Mouse (Mus musculus): ENCODE measurements around the gene Hist1h2bj. TPM values are rescaled to one million over a fixed set of nuclear protein-coding genes. Genes with fewer than 3 reads are reported as not detected.

Gene Hist1h2bj
- not detected for polyA plus RNA-seq (2014; fragmentation: Illumina TruSeq; extraction: RNeasy Lipid Tissue Mini Kit (QIAGEN cat#74804))

DNA sequence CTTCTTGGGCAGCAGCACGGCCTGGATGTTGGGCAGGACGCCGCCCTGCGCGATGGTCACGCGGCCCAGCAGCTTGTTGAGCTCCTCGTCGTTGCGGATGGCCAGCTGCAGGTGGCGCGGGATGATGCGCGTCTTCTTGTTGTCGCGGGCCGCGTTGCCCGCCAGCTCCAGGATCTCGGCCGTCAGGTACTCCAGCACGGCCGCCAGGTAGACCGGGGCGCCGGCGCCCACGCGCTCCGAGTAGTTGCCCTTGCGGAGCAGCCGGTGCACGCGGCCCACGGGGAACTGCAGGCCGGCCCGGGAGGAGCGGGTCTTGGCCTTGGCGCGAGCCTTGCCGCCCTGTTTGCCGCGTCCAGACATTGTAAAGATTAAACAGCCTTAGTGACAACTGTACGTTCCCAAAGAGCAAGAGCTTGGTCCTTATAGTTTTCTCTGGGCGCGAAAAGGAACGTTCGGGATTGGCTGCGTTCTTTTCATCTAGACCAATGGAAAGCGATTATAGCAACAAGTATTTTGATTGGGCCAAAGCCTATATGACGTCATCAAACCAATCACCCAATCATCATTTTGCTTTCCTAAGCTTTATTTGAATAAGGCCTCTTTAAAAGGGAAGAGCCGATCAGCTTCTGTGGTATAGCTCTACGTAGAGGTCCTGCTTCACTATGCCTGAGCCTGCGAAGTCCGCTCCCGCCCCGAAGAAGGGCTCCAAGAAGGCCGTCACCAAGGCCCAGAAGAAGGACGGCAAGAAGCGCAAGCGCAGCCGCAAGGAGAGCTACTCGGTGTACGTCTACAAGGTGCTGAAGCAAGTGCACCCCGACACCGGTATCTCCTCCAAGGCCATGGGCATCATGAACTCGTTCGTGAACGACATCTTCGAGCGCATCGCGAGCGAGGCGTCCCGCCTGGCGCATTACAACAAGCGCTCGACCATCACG is at the start of gene Hist1h2bj, which contains the start of gene Hist1h2ag:
Gene Hist1h2bj (plus strand): TSS at position 647 of the 935 bp plus-strand sequence.
Gene Hist1h2ag (minus strand): TSS at position 377 of the 935 bp plus-strand sequence.

DNA sequence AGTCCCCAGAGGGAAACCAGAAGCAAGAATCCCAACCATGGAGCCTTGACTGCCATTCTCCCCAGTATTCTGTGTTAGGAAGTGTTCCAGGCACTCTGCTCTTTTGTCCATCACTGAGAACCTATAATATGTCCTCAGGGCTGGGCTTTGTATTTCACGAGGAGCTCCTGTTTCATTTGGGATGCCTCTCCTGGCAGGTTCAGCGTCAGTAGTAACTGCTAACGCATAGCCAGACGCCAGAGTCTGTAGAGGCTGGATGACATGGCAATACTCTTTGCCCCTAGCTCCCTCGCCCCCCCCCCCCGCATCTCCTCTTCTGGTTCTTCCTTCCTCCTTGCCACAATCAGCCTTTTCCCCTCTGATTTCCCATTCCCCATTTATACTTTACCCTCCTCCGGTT is 33.4 kb upstream of the Hist1h2bj start, which contains the start of gene Prss16:
Gene Prss16 (minus strand): TSS at position 101 of the 400 bp plus-strand sequence.

DNA sequence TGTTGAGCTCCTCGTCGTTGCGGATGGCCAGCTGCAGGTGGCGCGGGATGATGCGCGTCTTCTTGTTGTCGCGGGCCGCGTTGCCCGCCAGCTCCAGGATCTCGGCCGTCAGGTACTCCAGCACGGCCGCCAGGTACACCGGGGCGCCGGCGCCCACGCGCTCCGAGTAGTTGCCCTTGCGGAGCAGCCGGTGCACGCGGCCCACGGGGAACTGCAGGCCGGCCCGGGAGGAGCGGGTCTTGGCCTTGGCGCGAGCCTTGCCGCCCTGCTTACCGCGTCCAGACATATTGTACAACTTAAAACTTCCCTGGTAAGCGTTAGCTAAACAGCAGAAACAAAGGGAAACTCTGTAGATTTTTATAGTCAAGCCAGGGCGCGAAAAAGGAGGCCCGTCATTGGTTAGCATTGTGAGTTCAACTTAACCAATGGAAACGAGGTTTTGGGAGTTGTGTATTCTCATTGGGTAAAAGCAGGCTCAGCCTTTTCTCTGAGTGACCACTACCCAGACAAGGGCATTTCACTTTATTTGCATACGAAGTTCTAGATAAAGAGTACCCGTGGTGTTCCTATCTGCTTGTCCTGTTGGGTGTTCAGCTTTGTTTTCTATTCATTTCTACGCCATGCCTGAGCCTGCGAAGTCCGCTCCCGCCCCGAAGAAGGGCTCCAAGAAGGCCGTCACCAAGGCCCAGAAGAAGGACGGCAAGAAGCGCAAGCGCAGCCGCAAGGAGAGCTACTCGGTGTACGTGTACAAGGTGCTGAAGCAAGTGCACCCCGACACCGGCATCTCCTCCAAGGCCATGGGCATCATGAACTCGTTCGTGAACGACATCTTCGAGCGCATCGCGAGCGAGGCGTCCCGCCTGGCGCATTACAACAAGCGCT is 7.5 kb upstream of the Hist1h2bj start, which contains the start of the genes Hist1h2ah and Hist1h2bk:
Gene Hist1h2ah (minus strand): TSS at position 302 of the 882 bp plus-strand sequence.
Gene Hist1h2bk (plus strand): TSS at position 604 of the 882 bp plus-strand sequence.

DNA sequence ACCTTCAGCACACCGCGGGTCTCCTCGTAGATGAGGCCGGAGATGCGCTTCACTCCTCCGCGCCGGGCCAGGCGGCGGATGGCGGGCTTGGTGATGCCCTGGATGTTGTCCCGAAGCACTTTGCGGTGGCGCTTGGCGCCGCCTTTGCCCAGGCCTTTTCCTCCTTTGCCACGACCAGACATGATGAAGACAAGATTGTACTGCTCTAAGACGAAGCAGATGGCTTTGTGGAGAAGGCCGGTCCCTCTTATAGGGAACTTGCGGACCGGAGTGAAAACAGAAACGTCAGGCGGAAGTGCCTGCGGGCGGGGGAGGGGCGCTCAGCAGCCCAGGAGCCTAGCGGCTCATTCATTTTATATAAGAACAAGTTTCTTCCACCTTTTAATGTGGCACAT is 1.9 kb upstream of the Hist1h2bj start, which contains the start of gene Hist1h4i:
Gene Hist1h4i (minus strand): TSS at position 221 of the 395 bp plus-strand sequence.

DNA sequence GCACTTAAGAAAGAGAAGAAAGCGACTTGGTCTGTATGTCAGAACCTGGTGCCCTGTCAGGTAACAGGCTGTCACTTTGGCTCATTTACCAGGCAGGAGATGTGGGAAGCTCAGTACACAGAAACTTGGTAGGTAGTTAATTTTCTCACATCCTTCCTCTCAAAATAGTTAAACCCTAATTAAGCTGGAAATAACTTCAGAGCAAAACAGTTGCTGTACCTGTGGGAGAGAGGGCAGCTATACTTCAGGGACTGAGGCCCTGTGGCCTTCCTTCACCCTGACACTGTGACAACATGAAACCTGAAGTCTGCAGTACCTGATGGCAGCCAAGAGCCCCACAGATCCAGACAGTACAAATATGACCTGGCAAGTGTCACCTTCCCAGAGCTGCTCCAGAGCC is 41.1 kb downstream of the Hist1h2bj start, which contains the start of gene Vmn1r188:
Gene Vmn1r188 (plus strand): TSS at position 301 of the 400 bp plus-strand sequence.

Other genes with a start within 250 kb of the Hist1h2bj start
- not detected for gene Hist1h2bq, start 233.0 kb upstream of the Hist1h2bj start, polyA plus RNA-seq (2014; fragmentation: Illumina TruSeq; extraction: RNeasy Lipid Tissue Mini Kit (QIAGEN cat#74804))
- gene Hist1h2ao, start 232.7 kb upstream of the Hist1h2bj start, polyA plus RNA-seq (2014; fragmentation: Illumina TruSeq; extraction: RNeasy Lipid Tissue Mini Kit (QIAGEN cat#74804)): not detected
- gene Hist1h4m, start 231.5 kb upstream of the Hist1h2bj start, polyA plus RNA-seq (2014; fragmentation: Illumina TruSeq; extraction: RNeasy Lipid Tissue Mini Kit (QIAGEN cat#74804)): not detected
- gene Hist1h4n, start 211.0 kb upstream of the Hist1h2bj start, polyA plus RNA-seq (2014; fragmentation: Illumina TruSeq; extraction: RNeasy Lipid Tissue Mini Kit (QIAGEN cat#74804)): not detected
- not detected for gene Hist1h2ap, start 209.7 kb upstream of the Hist1h2bj start, polyA plus RNA-seq (2014; fragmentation: Illumina TruSeq; extraction: RNeasy Lipid Tissue Mini Kit (QIAGEN cat#74804))
- 0.54 TPM for gene Hist1h2br, start 209.5 kb upstream of the Hist1h2bj start, polyA plus RNA-seq (2014; fragmentation: Illumina TruSeq; extraction: RNeasy Lipid Tissue Mini Kit (QIAGEN cat#74804))
- 18.4 TPM for gene Zfp184, start 98.1 kb upstream of the Hist1h2bj start, polyA plus RNA-seq (2014; fragmentation: Illumina TruSeq; extraction: RNeasy Lipid Tissue Mini Kit (QIAGEN cat#74804))
- gene Pom121l2, start 62.0 kb upstream of the Hist1h2bj start, polyA plus RNA-seq (2014; fragmentation: Illumina TruSeq; extraction: RNeasy Lipid Tissue Mini Kit (QIAGEN cat#74804)): not detected
- gene Prss16, start 33.5 kb upstream of the Hist1h2bj start, polyA plus RNA-seq (2014; fragmentation: Illumina TruSeq; extraction: RNeasy Lipid Tissue Mini Kit (QIAGEN cat#74804)): not detected
- not detected for gene Hist1h2ah, start 7.6 kb upstream of the Hist1h2bj start, polyA plus RNA-seq (2014; fragmentation: Illumina TruSeq; extraction: RNeasy Lipid Tissue Mini Kit (QIAGEN cat#74804))
- gene Hist1h2bk, start 7.3 kb upstream of the Hist1h2bj start, polyA plus RNA-seq (2014; fragmentation: Illumina TruSeq; extraction: RNeasy Lipid Tissue Mini Kit (QIAGEN cat#74804)): not detected
- gene Hist1h4i, start 1.9 kb upstream of the Hist1h2bj start, polyA plus RNA-seq (2014; fragmentation: Illumina TruSeq; extraction: RNeasy Lipid Tissue Mini Kit (QIAGEN cat#74804)): 1.00 TPM
- not detected for gene Hist1h2ag, start 270 bp upstream of the Hist1h2bj start, polyA plus RNA-seq (2014; fragmentation: Illumina TruSeq; extraction: RNeasy Lipid Tissue Mini Kit (QIAGEN cat#74804))
- not detected for gene Vmn1r188, start 41.2 kb downstream of the Hist1h2bj start, polyA plus RNA-seq (2014; fragmentation: Illumina TruSeq; extraction: RNeasy Lipid Tissue Mini Kit (QIAGEN cat#74804))
- not detected for gene Vmn1r189, start 62.6 kb downstream of the Hist1h2bj start, polyA plus RNA-seq (2014; fragmentation: Illumina TruSeq; extraction: RNeasy Lipid Tissue Mini Kit (QIAGEN cat#74804))
- gene Vmn1r191, start 140.8 kb downstream of the Hist1h2bj start, polyA plus RNA-seq (2014; fragmentation: Illumina TruSeq; extraction: RNeasy Lipid Tissue Mini Kit (QIAGEN cat#74804)): not detected
- gene Vmn1r192, start 147.9 kb downstream of the Hist1h2bj start, polyA plus RNA-seq (2014; fragmentation: Illumina TruSeq; extraction: RNeasy Lipid Tissue Mini Kit (QIAGEN cat#74804)): not detected
- gene Vmn1r193, start 179.9 kb downstream of the Hist1h2bj start, polyA plus RNA-seq (2014; fragmentation: Illumina TruSeq; extraction: RNeasy Lipid Tissue Mini Kit (QIAGEN cat#74804)): not detected
- not detected for gene Vmn1r194, start 201.0 kb downstream of the Hist1h2bj start, polyA plus RNA-seq (2014; fragmentation: Illumina TruSeq; extraction: RNeasy Lipid Tissue Mini Kit (QIAGEN cat#74804))
- not detected for gene Vmn1r195, start 227.3 kb downstream of the Hist1h2bj start, polyA plus RNA-seq (2014; fragmentation: Illumina TruSeq; extraction: RNeasy Lipid Tissue Mini Kit (QIAGEN cat#74804))
- gene Vmn1r196, start 246.7 kb downstream of the Hist1h2bj start, polyA plus RNA-seq (2014; fragmentation: Illumina TruSeq; extraction: RNeasy Lipid Tissue Mini Kit (QIAGEN cat#74804)): not detected